Mouse (Mus musculus) heart, postnatal 4 days (tissue): ENCODE data around the gene Fam71a. TPM values are rescaled to one million over a fixed set of nuclear protein-coding genes. Genes with fewer than 3 reads are reported as not detected.
"Not testable (repeated sequence)": the region's sequence is repeated elsewhere in the genome, so short reads cannot be mapped to it uniquely, and the experiment has no call there.

ENCODE experiments used
- DNase-seq: peaks from one replicate; pipeline ENCODE4 v3.0.0; 2021
- total RNA-seq, 2 experiments: library from RNA; stranded (reverse); gene quantifications; 2 replicates each; pipeline ENCODE4 v1.2.3; 2021

Gene Fam71a
- total RNA-seq, 2 experiments from 2014 or later: not detected

GRCm38 (mm10) chr1:191181469-191182259 lies 17.0 kb upstream of the Fam71a start:
- DNase-seq: no peak

- DNase-seq: peak; percentile 17
Observed at GRCm38 (mm10) chr1:191180397-191180796, 15.8 kb upstream of the Fam71a start.

GRCm38 (mm10) chr1:191179846-191180245 lies 15.2 kb upstream of the Fam71a start:
- no peak for DNase-seq

GRCm38 (mm10) chr1:191178511-191179188 lies 14.0 kb upstream of the Fam71a start:
- no peak for DNase-seq

- DNase-seq: no peak
Observed at GRCm38 (mm10) chr1:191176887-191177286, 12.3 kb upstream of the Fam71a start.

GRCm38 (mm10) chr1:191172487-191172886 lies 7.9 kb upstream of the Fam71a start:
- DNase-seq: peak; percentile 43

- no peak for DNase-seq
Observed at GRCm38 (mm10) chr1:191170444-191170843, 5.8 kb upstream of the Fam71a start.

- no peak for DNase-seq
Observed at GRCm38 (mm10) chr1:191166189-191166588, 1.6 kb upstream of the Fam71a start.

- DNase-seq: no peak
Observed at GRCm38 (mm10) chr1:191154314-191154713, 10.3 kb downstream of the Fam71a start.

- peak; percentile 63 for DNase-seq
Observed at GRCm38 (mm10) chr1:191153052-191153451, 11.6 kb downstream of the Fam71a start.

- no peak for DNase-seq
Observed at GRCm38 (mm10) chr1:191150924-191151605, 13.6 kb downstream of the Fam71a start.

- not testable (repeated sequence) for DNase-seq
Observed at GRCm38 (mm10) chr1:191149489-191149888, 15.1 kb downstream of the Fam71a start.

GRCm38 (mm10) chr1:191140983-191141382 lies 23.6 kb downstream of the Fam71a start:
- no peak for DNase-seq

GRCm38 (mm10) chr1:191138874-191139495 lies 25.6 kb downstream of the Fam71a start:
- DNase-seq: no peak

- no peak for DNase-seq
Observed at GRCm38 (mm10) chr1:191138436-191138835, 26.2 kb downstream of the Fam71a start.

GRCm38 (mm10) chr1:191135406-191135805 lies 29.2 kb downstream of the Fam71a start:
- DNase-seq: no peak

GRCm38 (mm10) chr1:191132934-191133333 lies 31.7 kb downstream of the Fam71a start:
- DNase-seq: no peak

GRCm38 (mm10) chr1:191132240-191132639 lies 32.4 kb downstream of the Fam71a start:
- no peak for DNase-seq

- DNase-seq: no peak
Observed at GRCm38 (mm10) chr1:191131692-191132091, 32.9 kb downstream of the Fam71a start.

- DNase-seq: peak; percentile 80
Observed at GRCm38 (mm10) chr1:191125811-191126638, 38.6 kb downstream of the Fam71a start.

- DNase-seq: no peak
Observed at GRCm38 (mm10) chr1:191124288-191124687, 40.3 kb downstream of the Fam71a start.

- no peak for DNase-seq
Observed at GRCm38 (mm10) chr1:191123696-191124095, 40.9 kb downstream of the Fam71a start.
